Mouse (Mus musculus) olfactory bulb, adult 2 months (tissue): ENCODE measurements around the gene Snrnp48.

Source experiments
- CTCF ChIP-seq: fragments of 200-500 bp; IDR thresholded peaks from 2 replicates; pipeline ENCODE4 v1.5.1; 2012; ENCODE audit warnings: low read depth, mild to moderate bottlenecking, low read length, moderate library complexity; ENCODE audit not compliant: insufficient read depth
- POLR2A ChIP-seq: fragments of 200-500 bp; IDR thresholded peaks from 2 replicates; pipeline ENCODE4 v1.6.1; 2012; ENCODE audit warnings: mild to moderate bottlenecking, low read depth, low read length, moderate library complexity; ENCODE audit not compliant: insufficient read depth

- TF ChIP-seq CTCF = no peak
- TF ChIP-seq POLR2A = no peak
These were observed 49.0 kb downstream of the Snrnp48 start for GRCm38 (mm10) chr13:38253696-38254095.
